Mouse (Mus musculus) kidney, embryonic 16.5 days (tissue): ENCODE measurements at regions not wholly inside any gene's neighbourhood (a gene's known extent, or its start where the extent isn't known, plus 50 kb on each side); places are given as distances from the start of the nearest gene placed in this dataset.

Experiments used
- ATAC-seq: fragments of 200-750 bp; cut with Nextera tagmentation; 2 replicates; pipeline ENCODE4 v1.8.0; 2017; ENCODE audit warnings: moderate TSS enrichment; ENCODE audit not compliant: low FRiP score, low TSS enrichment
- H3K27ac ChIP-seq: fragments of 300-500 bp; sonication (generic); 2 replicates; pipeline ENCODE4 v1.5.1; 2014; ENCODE audit warnings: low read length
- H3K27me3 ChIP-seq: fragments of 300-500 bp; sonication (generic); 2 replicates; pipeline ENCODE4 v1.6.1; 2014; ENCODE audit warnings: low read length, control low read depth, mixed read lengths; ENCODE audit not compliant: insufficient read depth
- H3K36me3 ChIP-seq: fragments of 300-500 bp; sonication (generic); 2 replicates; pipeline ENCODE4 v1.6.1; 2014; ENCODE audit warnings: low read length, control low read depth, mixed read lengths; ENCODE audit not compliant: insufficient read depth
- H3K4me1 ChIP-seq: fragments of 300-500 bp; sonication (generic); 2 replicates; pipeline ENCODE4 v1.6.1; 2014; ENCODE audit warnings: low read length, control low read depth, mixed read lengths; ENCODE audit not compliant: insufficient read depth
- H3K4me2 ChIP-seq: fragments of 300-500 bp; sonication (generic); replicated peaks from 2 replicates; pipeline ENCODE4 v1.6.1; 2014; ENCODE audit warnings: low read depth, low read length
- H3K4me3 ChIP-seq: fragments of 300-500 bp; sonication (generic); 2 replicates; pipeline ENCODE4 v1.5.1; 2014; ENCODE audit warnings: mild to moderate bottlenecking, low read length
- H3K9ac ChIP-seq: fragments of 300-500 bp; sonication (generic); replicated peaks from 2 replicates; pipeline ENCODE4 v1.6.1; 2014; ENCODE audit warnings: low read length
- H3K9me3 ChIP-seq: fragments of 300-500 bp; sonication (generic); 2 replicates; pipeline ENCODE4 v1.6.1; 2016; ENCODE audit warnings: low read length, control low read depth
- WGBS: fragments of 180-500 bp; shearing (Covaris S2); extraction: QIAGEN DNeasy Blood & Tissue Kit; methylation state at CpG from one replicate; pipeline ENCODE4 v1.1.7; 2014; 5-methylcytosine and 5-hydroxymethylcytosine counted together

DNA sequence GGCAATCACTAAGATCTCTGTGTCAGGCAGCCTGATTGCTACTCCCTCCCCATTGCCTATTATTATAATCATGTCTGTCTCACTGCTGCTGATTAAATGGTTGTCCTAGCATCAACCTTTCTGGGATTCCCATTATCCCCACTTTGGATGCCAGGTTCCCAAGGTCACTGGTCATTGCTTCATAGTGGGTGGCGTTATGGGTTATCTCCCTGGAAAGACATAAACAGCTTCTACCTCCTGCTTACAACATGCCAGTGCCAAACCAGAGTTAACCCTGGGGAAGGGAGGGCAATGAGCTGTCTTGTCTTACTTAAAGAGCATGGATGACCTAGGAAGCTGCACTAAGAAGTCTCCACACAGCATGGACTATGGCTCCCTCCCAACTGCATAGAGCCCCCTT, 136.9 kb downstream of the Uaca start:
- ATAC-seq = no peak

DNA sequence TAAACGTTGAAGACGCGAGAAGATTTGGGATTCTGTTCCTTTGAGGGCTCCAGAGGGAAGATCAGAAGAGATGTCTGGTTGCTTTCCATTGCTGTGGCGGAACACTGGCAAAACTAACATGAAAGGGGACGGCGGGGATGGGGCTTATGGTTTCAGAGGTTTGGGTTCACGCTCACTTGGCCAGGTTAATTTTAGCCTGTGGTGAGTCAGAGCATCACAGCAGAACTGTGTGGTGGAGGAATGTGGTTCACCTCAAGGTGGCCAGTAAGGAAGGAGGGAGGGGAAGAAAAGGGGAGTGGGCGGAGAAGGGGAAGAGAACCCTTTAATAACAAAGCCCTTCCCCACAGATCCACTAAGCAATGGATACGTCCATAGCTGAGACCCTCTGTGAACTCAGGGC, 142.6 kb downstream of the Uaca start:
- Histone ChIP-seq H3K27me3 (peaks cover 4% of the 10 kb centered on the region), H3K9ac (no peak overlapping the region), H3K36me3 (no peaks in the 10 kb centered on the region), H3K4me1 (peaks cover 6% of the 10 kb centered on the region), H3K4me2 (no peak overlapping the region), H3K27ac (no peak overlapping the region), H3K9me3 (no peaks in the 10 kb centered on the region), H3K4me3 (no peak overlapping the region)
- no peak for ATAC-seq
- 85% methylated on average over 9 of the region's 9 CpGs for WGBS

More for the DNA sequence above, 136.9 kb downstream of the Uaca start:
- no peak overlapping the region for H3K27ac ChIP-seq
- 89% methylated on average over 1 of the region's 1 CpGs for WGBS
- no peak overlapping the region for H3K9ac ChIP-seq
- no peaks in the 10 kb centered on the region for H3K27me3 ChIP-seq
- H3K4me1 ChIP-seq = no peaks in the 10 kb centered on the region
- H3K36me3 ChIP-seq = no peaks in the 10 kb centered on the region
- no peaks in the 10 kb centered on the region for H3K9me3 ChIP-seq
- no peak overlapping the region for H3K4me3 ChIP-seq
- H3K4me2 ChIP-seq = no peak overlapping the region

DNA sequence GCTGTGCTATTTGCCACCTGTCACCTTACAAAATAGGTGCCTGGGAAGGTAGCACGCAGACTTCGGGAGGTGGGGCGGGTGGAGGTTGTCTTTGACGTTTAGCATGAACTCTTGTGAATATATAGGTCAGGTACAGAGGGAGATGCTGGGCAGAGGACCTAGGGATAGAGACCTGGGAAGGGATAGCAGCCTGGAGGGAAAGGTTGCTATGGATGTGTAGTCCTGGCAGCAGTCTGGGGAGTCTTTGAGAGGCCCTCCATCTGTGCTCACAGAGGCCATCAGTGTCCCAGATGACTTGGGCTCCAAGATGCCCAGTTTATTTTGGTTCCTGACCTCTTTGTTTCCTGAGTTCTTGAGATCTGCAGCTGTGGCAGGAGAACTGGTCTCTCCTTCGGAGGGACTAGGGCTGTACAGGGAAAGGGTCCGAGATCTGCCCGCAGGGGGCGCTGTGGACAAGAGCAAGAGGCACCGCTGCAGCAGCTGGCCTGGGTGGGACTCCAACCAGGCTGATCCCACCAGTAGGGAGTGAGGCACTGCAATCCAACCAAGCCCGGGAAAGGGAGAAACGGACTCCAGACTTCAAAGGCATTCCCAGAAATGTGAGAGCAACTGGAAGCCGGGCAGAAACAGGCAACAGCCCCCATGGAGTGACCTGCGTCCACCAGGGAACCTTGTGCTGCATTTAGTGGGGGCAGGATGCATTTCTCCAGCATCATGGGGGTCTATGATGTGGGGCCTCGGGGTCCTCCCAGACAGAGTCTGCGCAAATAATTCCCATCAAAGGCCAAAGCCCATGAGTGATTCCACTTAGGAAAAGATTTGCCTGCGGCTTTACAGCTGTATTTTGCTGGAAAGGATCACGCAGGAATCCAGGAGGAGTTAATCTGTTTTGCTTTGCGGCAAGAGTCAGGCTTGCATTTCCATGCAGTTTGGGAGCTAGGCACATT, 145.8 kb downstream of the Uaca start:
- Histone ChIP-seq H3K4me3 (no peak overlapping the region), H3K4me1 (peaks cover 6% of the 10 kb centered on the region), H3K36me3 (no peaks in the 10 kb centered on the region), H3K27me3 (peaks cover 8% of the 10 kb centered on the region), H3K27ac (0 out of 2 replicates have a peak overlapping the region, but pooled peaks have one; percentile 13), H3K9me3 (no peaks in the 10 kb centered on the region), H3K4me2 (peak overlapping the region; percentile 26; the same call in 1 of the 2 replicates), H3K9ac (peak overlapping the region; percentile 31)
- WGBS = 20% methylated on average over 18 of the region's 18 CpGs
- peak; percentile 97 for ATAC-seq

- Histone ChIP-seq H3K36me3 (no peaks in the 10 kb centered on the region), H3K4me1 (peaks cover 20% of the 10 kb centered on the region), H3K27ac (no peak overlapping the region), H3K4me3 (no peak overlapping the region), H3K4me2 (no peak overlapping the region), H3K27me3 (peaks cover 36% of the 10 kb centered on the region), H3K9ac (no peak overlapping the region), H3K9me3 (no peaks in the 10 kb centered on the region)
- whole genome bisulfite sequencing = 34% methylated on average over 15 of the region's 15 CpGs
- no peak for ATAC-seq
Measured at GRCm38 (mm10) chr9:60947363-60947762, 153.0 kb downstream of the Uaca start.

DNA sequence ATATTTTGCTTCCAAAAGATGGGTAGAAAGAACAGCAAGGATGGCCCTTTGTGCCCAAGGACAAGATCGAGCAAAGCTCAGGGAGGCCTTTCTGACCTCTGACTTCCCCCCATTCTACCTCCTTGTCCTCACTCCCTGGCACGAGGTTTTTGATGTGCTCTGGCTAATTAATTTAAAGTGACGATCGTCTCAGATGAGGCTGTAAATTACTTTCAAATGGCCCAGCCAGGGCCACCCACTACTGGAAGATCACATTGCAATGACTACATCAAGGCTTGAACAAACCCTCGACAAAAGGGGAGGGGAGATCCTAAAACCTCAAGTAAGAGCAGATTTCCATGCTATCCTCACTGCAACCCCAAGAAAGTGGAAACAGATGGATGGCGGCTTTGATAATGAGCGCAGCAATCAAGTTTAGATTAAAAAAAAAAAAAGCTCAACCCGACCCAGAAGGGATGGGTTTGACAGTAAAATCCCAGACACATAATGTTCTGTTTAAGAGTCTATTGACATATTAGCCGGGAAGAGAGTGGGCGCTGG, 154.3 kb downstream of the Uaca start:
- H3K9ac ChIP-seq = no peak overlapping the region

GRCm38 (mm10) chr9:60950161-60950560, 155.8 kb downstream of the Uaca start:
- peaks cover 33% of the 10 kb centered on the region for H3K27me3 ChIP-seq
- ATAC-seq = no peak
- no peak overlapping the region for H3K9ac ChIP-seq
- no peaks in the 10 kb centered on the region for H3K36me3 ChIP-seq
- no peaks in the 10 kb centered on the region for H3K9me3 ChIP-seq
- H3K4me1 ChIP-seq = peaks cover 20% of the 10 kb centered on the region
- H3K4me3 ChIP-seq = no peak overlapping the region
- H3K27ac ChIP-seq = no peak overlapping the region
- no peak overlapping the region for H3K4me2 ChIP-seq
- 92% methylated on average over 5 of the region's 5 CpGs for WGBS

More for the DNA sequence above, 154.3 kb downstream of the Uaca start:
- Histone ChIP-seq H3K27me3 (peaks cover 33% of the 10 kb centered on the region), H3K27ac (no peak overlapping the region), H3K9me3 (no peaks in the 10 kb centered on the region), H3K36me3 (no peaks in the 10 kb centered on the region), H3K4me1 (peaks cover 20% of the 10 kb centered on the region), H3K4me3 (no peak overlapping the region), H3K4me2 (no peak overlapping the region)
- no peak for ATAC-seq
- WGBS = 28% methylated on average over 10 of the region's 10 CpGs

DNA sequence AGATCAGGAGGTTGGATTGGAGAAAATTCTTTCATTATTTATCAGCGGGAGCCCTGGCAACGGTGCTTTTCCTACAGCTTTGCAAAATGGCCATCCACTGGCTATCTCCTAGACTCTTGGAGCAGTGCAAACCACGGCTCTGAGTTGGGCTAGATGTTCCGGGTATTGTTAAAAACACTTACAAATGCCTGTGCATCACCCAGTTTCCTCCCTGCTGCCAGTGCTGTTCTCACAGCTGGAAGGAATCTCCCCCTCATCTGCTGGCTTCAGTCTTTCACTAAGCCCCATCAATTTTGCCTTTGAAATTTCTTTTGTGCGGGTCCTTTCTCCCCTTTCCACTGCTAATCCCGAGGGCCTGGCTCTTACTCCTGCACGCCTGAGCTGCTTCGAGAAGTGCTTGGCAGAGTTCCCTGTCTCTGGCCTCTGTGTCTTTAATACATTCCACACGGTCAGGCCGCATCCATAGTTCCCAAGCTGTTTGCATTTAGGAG, 156.8 kb downstream of the Uaca start:
- Histone ChIP-seq H3K9me3 (no peaks in the 10 kb centered on the region), H3K4me1 (peaks cover 20% of the 10 kb centered on the region), H3K27me3 (peaks cover 24% of the 10 kb centered on the region), H3K4me2 (no peak overlapping the region), H3K9ac (0 out of 2 replicates have a peak overlapping the region, but pooled peaks have one; percentile 5), H3K36me3 (no peaks in the 10 kb centered on the region), H3K4me3 (no peak overlapping the region), H3K27ac (peak overlapping the region; percentile 76)
- 15% methylated on average over 10 of the region's 10 CpGs for WGBS
- no peak; the same call in 1 of the 2 replicates for ATAC-seq

- Histone ChIP-seq H3K4me2 (no peak overlapping the region), H3K4me1 (no peaks in the 10 kb centered on the region), H3K27me3 (no peaks in the 10 kb centered on the region), H3K9me3 (no peaks in the 10 kb centered on the region), H3K4me3 (no peak overlapping the region), H3K27ac (no peak overlapping the region), H3K9ac (no peak overlapping the region), H3K36me3 (no peaks in the 10 kb centered on the region)
- WGBS = 66% methylated on average over 5 of the region's 5 CpGs
- no peak for ATAC-seq
Measured at GRCm38 (mm10) chr9:60957438-60957837, 163.1 kb downstream of the Uaca start.

DNA sequence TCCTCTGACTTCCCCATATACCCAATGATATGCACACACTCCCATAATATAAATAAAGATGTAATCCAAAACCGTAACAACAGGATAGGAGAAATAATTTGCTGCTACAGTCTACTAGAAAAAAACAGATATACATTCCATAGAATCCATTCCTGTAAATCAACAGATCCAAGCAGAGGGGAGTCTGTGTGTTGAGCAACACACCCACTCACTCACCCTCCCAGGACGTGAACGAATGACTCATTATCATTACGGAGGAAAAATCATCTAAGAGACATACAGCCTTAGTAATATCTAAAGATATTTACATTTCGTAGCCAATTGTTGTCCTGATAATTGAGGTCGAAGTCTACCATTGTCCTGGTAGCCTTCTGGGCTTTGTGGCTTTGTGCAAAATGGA, 165.2 kb downstream of the Uaca start:
- Histone ChIP-seq H3K4me3 (no peak overlapping the region), H3K9me3 (no peaks in the 10 kb centered on the region), H3K36me3 (no peaks in the 10 kb centered on the region), H3K9ac (no peak overlapping the region), H3K4me2 (no peak overlapping the region), H3K4me1 (no peaks in the 10 kb centered on the region), H3K27me3 (no peaks in the 10 kb centered on the region), H3K27ac (no peak overlapping the region)
- ATAC-seq = no peak
- WGBS = 72% methylated on average over 6 of the region's 6 CpGs

- no peaks in the 10 kb centered on the region for H3K36me3 ChIP-seq
- WGBS = 70% methylated on average over 4 of the region's 4 CpGs
- no peaks in the 10 kb centered on the region for H3K4me1 ChIP-seq
- no peak overlapping the region for H3K9ac ChIP-seq
- no peaks in the 10 kb centered on the region for H3K9me3 ChIP-seq
- no peak overlapping the region for H3K4me2 ChIP-seq
- H3K27me3 ChIP-seq = no peaks in the 10 kb centered on the region
- no peak overlapping the region for H3K27ac ChIP-seq
- H3K4me3 ChIP-seq = no peak overlapping the region
- no peak for ATAC-seq
Measured at GRCm38 (mm10) chr9:60962086-60962485, 167.7 kb downstream of the Uaca start.
